Mouse (Mus musculus) midbrain, embryonic 12.5 days (tissue): Measurements from ENCODE around the gene Bcl2l2. TPM values are rescaled to one million over a fixed set of nuclear protein-coding genes. Genes with fewer than 3 reads are reported as not detected.

Source experiments
- ATAC-seq: fragments of 200-750 bp; cut with Nextera tagmentation; 2 replicates; pipeline ENCODE4 v1.8.0; 2017; ENCODE audit warnings: low read depth, moderate TSS enrichment, moderate library complexity; ENCODE audit not compliant: low FRiP score
- H3K27ac ChIP-seq: fragments of 300-500 bp; sonication (generic); replicated peaks from 2 replicates; pipeline ENCODE4 v1.5.1; 2016; ENCODE audit warnings: mild to moderate bottlenecking
- H3K27me3 ChIP-seq: fragments of 300-500 bp; sonication (generic); 2 replicates; pipeline ENCODE4 v1.6.1; 2016; ENCODE audit warnings: mild to moderate bottlenecking
- H3K36me3 ChIP-seq: fragments of 300-500 bp; sonication (generic); 2 replicates; pipeline ENCODE4 v1.6.1; 2016
- H3K4me1 ChIP-seq: fragments of 300-500 bp; sonication (generic); 2 replicates; pipeline ENCODE4 v1.6.1; 2016
- H3K4me2 ChIP-seq: fragments of 300-500 bp; sonication (generic); replicated peaks from 2 replicates; pipeline ENCODE4 v1.6.1; 2016; ENCODE audit warnings: mild to moderate bottlenecking, moderate library complexity
- H3K4me3 ChIP-seq: fragments of 300-500 bp; sonication (generic); 2 replicates; pipeline ENCODE4 v1.5.1; 2016; ENCODE audit warnings: mild to moderate bottlenecking
- H3K9ac ChIP-seq: fragments of 300-500 bp; sonication (generic); replicated peaks from 2 replicates; pipeline ENCODE4 v1.6.1; 2016; ENCODE audit warnings: mild to moderate bottlenecking, moderate library complexity
- H3K9me3 ChIP-seq: fragments of 300-500 bp; sonication (generic); 2 replicates; pipeline ENCODE4 v1.6.1; 2016; ENCODE audit warnings: mild to moderate bottlenecking
- WGBS: fragments of 180-500 bp; shearing (Covaris S2); methylation state at CpG from one replicate; pipeline ENCODE4 v1.1.7; 2016; 5-methylcytosine and 5-hydroxymethylcytosine counted together
- polyA plus RNA-seq: library from polyadenylated mRNA; unstranded; fragments of >200 nt; fragmentation: Nextera tagmentation; extraction: Ambion mirVana; gene quantifications from 2 replicates; pipeline ENCODE4 v1.2.1, GENCODE M21; 2016

The Bcl2l2 gene
- polyA plus RNA-seq, 1 experiment from 2014 or later: 2.7 TPM

DNA sequence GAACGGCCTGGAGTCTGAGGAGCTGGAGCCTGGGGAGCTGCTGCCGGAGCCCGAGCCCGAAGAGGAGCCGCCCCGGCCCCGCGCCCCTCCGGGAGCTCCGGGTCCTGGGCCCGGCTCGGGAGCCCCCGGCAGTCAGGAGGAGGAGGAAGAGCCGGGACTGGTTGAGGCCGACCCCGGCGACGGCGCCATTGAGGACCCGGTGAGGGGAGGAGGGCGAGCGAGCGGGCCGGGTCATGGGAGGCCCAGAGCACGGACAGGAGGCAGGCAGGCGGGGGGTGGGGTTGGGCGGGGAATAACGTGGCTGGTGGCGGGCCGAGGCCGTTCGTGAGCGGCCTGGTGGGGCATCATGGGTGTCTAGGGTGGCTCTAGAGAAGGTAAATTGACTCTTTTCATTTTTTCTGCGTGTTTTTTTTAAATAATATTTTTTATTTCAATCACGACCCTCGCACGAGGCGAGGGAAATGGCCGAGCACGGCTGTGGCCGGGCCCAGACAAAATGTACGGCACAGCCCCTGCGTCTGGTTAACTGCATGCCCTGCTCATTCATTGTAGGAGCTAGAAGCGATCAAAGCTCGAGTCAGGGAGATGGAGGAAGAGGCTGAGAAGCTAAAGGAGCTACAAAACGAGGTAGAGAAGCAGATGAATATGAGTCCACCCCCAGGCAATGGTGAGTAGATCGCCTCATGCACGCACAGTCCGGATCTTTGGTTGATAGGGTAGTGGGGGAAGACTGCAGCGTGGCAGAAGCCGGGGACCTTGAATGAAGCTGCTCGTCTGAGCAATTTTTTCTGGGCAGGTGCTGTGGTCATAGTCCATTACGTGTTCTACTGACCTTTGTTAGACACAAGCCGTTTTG is 11.3 kb downstream of the Bcl2l2 start:
- Histone ChIP-seq H3K27me3 (no peaks in the 10 kb centered on the region), H3K27ac (peak overlapping the region; percentile 93), H3K9ac (peak overlapping the region; percentile 100), H3K4me2 (peak overlapping the region; percentile 74), H3K4me1 (peaks cover 22% of the 10 kb centered on the region), H3K4me3 (peak overlapping the region; percentile 98), H3K9me3 (no peaks in the 10 kb centered on the region), H3K36me3 (peaks cover 30% of the 10 kb centered on the region)
- under 1% methylated on average over 50 of the region's 54 CpGs for WGBS
- peak; percentile 59 for ATAC-seq

DNA sequence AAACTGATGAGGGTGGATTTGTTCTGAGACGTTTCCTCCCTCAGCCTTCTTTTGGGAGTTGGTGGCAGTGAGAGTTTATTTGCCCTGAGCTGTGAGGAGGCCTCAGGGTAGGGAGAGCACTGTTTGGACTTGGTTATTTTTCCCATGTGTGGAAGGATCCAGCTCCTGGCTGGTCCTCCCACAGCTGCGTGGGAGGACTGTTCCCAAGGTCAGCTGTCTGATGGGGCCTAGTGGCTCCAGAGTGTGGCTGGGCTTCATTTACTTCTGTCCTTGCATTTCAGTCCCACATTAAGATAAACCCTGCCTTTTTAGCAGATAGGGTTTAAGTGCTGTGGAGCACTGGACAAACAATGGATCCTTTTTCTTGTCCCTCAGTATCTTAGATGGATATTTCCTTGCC is 14.3 kb downstream of the Bcl2l2 start:
- Histone ChIP-seq H3K27ac (0 out of 2 replicates have a peak overlapping the region, but pooled peaks have one; percentile 1), H3K27me3 (no peaks in the 10 kb centered on the region), H3K36me3 (peaks cover 30% of the 10 kb centered on the region), H3K4me2 (no peak overlapping the region), H3K9ac (peak overlapping the region; percentile 8; the same call in 1 of the 2 replicates), H3K4me3 (no peak overlapping the region), H3K4me1 (peaks cover 22% of the 10 kb centered on the region), H3K9me3 (no peaks in the 10 kb centered on the region)
- 69% methylated on average over 2 of the region's 2 CpGs for WGBS
- no peak for ATAC-seq

DNA sequence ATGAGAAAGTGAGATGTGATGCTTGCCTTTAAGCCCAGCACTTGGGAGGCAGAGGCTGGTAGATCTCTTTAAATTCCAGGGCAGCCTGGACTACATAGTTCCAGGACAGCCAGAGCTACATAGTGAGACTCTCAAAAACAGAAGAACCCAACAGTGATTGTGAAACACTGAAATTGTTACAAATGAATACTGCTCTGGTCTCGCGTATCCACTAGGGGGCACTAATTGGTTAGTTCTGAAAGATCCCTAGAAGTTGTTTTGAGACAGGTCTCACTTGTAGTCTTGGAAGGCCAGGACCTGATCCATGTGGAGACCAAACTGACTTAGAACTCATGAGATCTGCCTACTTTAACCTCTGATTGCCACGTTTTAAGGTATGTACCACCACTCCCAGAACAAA is 17.2 kb downstream of the Bcl2l2 start:
- Histone ChIP-seq H3K27me3 (no peaks in the 10 kb centered on the region), H3K36me3 (peaks cover 35% of the 10 kb centered on the region), H3K9ac (no peak overlapping the region), H3K4me3 (no peak overlapping the region), H3K9me3 (no peaks in the 10 kb centered on the region), H3K27ac (peak overlapping the region; percentile 58; the same call in 1 of the 2 replicates), H3K4me2 (no peak overlapping the region), H3K4me1 (peaks cover 16% of the 10 kb centered on the region)
- 0% methylated on average over 3 of the region's 3 CpGs for WGBS
- ATAC-seq: peak; percentile 36; the same call in 1 of the 2 replicates

DNA sequence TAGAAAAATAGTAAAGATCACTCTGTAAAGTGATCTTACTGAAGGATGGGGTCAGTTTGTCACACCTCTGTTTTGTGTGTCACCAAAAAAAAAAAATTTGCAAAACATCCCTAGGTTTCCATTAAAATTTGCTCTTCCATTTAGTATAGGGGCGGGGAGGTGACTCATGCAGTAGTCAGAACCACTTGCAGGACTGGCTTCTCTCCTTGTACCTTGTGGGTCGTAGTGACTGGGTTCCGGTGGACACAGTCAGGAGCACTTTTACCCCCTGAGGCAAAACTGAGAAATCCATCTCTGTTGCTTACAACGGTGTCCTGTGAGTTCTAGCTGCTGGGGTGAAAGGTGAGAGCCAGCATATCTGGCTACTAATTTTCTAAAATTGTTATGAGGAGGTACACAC is 20.5 kb downstream of the Bcl2l2 start:
- ATAC-seq: no peak
- H3K9ac ChIP-seq: no peak overlapping the region
- H3K4me2 ChIP-seq: no peak overlapping the region
- H3K36me3 ChIP-seq: peaks cover 33% of the 10 kb centered on the region
- WGBS: 93% methylated on average over 4 of the region's 4 CpGs
- no peaks in the 10 kb centered on the region for H3K4me1 ChIP-seq
- H3K27ac ChIP-seq: no peak overlapping the region
- no peak overlapping the region for H3K4me3 ChIP-seq
- no peaks in the 10 kb centered on the region for H3K9me3 ChIP-seq
- no peaks in the 10 kb centered on the region for H3K27me3 ChIP-seq

DNA sequence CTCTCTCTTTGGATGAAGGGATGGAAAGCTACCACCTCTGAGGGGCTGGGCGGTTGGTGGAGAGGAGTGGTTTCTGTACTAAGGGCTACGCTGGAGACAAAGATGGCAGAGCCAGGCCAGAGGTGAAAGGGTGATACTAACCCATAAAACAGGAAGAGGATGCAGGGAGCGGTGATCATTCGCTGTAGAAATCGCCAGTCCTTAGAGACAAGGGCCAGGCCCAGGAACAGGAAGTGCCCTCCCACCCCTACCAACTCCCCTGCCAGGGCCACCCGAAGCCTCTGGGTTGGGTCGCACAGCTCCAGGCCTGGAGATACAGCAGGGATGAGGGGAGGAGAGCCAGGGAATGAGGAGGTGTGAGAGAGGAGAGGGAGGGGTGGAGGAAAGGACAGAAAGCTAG is 25.5 kb downstream of the Bcl2l2 start:
- ATAC-seq: no peak
- Histone ChIP-seq H3K9me3 (no peaks in the 10 kb centered on the region), H3K9ac (no peak overlapping the region), H3K27ac (no peak overlapping the region), H3K36me3 (peaks cover 55% of the 10 kb centered on the region), H3K4me1 (peaks cover 20% of the 10 kb centered on the region), H3K4me3 (no peak overlapping the region), H3K4me2 (no peak overlapping the region), H3K27me3 (no peaks in the 10 kb centered on the region)
- WGBS: 94% methylated on average over 7 of the region's 7 CpGs

DNA sequence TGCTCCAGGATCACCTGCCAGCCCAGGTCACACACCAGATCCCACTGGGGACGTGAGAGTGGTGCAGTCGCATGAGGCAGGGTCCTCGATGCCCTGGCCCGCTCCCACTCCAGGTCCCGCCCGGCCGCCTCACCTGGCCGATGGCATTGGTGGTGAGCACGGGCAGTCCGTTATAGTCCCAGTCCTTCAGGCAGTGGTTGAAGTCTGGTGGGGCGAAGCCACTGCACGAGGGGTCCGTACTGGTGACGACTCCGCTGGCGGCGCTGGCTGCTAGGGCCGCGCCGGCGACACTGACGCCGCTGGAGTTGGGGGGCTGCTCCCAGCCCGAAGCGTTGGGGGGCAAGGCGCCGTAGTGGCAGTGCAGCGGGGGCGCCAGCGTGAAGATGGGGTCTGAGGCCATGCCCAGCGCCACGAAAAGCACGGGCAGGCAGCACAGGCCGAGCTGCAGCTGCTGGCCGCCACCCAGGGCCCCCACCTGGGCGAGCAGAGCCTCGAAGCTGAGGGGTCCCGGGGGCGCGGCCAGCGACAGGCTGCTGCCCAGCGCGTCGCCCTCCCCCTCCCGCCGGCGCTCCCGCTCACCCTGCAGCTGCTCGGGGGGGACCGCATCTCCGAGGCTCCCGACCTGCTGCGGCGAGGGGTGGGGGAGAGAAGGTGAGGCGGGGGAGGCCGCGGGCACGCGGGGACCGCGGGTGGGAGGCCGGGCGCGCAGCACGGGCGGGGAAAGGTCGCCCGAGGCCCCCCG is 29.1 kb downstream of the Bcl2l2 start:
- H3K4me2 ChIP-seq: peak overlapping the region; percentile 99
- peak overlapping the region; percentile 86 for H3K27ac ChIP-seq
- H3K27me3 ChIP-seq: no peaks in the 10 kb centered on the region
- peaks cover 20% of the 10 kb centered on the region for H3K4me1 ChIP-seq
- no peaks in the 10 kb centered on the region for H3K9me3 ChIP-seq
- H3K36me3 ChIP-seq: peaks cover 51% of the 10 kb centered on the region
- peak overlapping the region; percentile 98 for H3K9ac ChIP-seq
- peak overlapping the region; percentile 97 for H3K4me3 ChIP-seq
- peak; percentile 75 for ATAC-seq
- 2% methylated on average over 62 of the region's 69 CpGs for WGBS

DNA sequence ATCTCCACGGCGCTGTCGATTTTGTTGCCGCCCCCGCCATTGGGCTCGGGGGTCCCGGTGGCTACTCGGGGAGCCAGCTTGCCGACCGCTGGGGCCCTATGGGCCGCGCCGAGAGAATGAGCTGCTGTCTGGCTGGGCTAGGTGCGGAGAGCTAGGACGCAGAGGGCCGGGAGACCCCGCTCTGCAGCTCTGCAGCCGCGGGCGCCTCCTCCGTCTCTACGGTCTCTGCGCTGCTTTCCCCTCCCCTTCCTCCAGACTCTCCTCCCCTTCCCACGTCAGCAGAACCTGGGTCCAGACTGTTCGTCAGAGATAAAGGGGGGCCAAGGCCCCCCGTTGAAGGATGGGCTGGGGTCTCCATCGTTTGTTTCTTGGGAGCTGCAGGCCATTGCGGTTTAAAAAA is 29.7 kb downstream of the Bcl2l2 start, which contains the start of gene Slc22a17:
TSS of gene Slc22a17 (minus strand) at position 247 of the 400 bp plus-strand sequence.
- Histone ChIP-seq H3K27me3 (no peaks in the 10 kb centered on the region), H3K4me3 (peak within 1 kb of the TSS; percentile 97), H3K4me2 (peak within 1 kb of the TSS; percentile 99), H3K4me1 (peaks cover 20% of the 10 kb centered on the region), H3K36me3 (peaks cover 49% of the 10 kb centered on the region), H3K27ac (peak within 1 kb of the TSS; percentile 86), H3K9me3 (no peaks in the 10 kb centered on the region), H3K9ac (peak within 1 kb of the TSS; percentile 98)
- ATAC-seq: peak; percentile 96
- 0% methylated on average over 28 of the region's 28 CpGs for WGBS

DNA sequence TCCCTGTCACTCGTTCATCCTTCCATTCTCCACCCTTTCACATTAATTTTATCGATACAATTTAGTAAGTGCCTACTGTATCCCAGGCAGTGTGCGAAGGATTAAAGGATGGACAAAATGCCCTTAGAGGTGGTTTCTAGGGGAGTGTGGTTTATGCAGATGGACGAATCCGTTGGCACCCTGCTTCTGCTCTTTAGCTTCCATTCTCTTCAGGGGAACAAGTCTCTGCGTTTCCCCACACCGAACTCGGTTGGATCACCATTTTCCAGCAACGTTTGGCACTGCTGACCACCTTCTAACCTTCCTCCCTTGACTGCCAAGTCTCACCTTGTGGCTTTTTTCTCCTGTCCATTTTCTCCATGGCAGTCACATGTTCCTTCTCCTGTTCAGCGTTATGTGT is 30.2 kb downstream of the Bcl2l2 start:
- H3K4me3 ChIP-seq: peak overlapping the region; percentile 97
- peaks cover 47% of the 10 kb centered on the region for H3K36me3 ChIP-seq
- whole genome bisulfite sequencing: 22% methylated on average over 10 of the region's 10 CpGs
- peak overlapping the region; percentile 98; the same call in 1 of the 2 replicates for H3K9ac ChIP-seq
- peak overlapping the region; percentile 86 for H3K27ac ChIP-seq
- no peaks in the 10 kb centered on the region for H3K27me3 ChIP-seq
- H3K4me2 ChIP-seq: peak overlapping the region; percentile 99
- ATAC-seq: peak; percentile 16; the same call in 1 of the 2 replicates
- peaks cover 20% of the 10 kb centered on the region for H3K4me1 ChIP-seq
- no peaks in the 10 kb centered on the region for H3K9me3 ChIP-seq

DNA sequence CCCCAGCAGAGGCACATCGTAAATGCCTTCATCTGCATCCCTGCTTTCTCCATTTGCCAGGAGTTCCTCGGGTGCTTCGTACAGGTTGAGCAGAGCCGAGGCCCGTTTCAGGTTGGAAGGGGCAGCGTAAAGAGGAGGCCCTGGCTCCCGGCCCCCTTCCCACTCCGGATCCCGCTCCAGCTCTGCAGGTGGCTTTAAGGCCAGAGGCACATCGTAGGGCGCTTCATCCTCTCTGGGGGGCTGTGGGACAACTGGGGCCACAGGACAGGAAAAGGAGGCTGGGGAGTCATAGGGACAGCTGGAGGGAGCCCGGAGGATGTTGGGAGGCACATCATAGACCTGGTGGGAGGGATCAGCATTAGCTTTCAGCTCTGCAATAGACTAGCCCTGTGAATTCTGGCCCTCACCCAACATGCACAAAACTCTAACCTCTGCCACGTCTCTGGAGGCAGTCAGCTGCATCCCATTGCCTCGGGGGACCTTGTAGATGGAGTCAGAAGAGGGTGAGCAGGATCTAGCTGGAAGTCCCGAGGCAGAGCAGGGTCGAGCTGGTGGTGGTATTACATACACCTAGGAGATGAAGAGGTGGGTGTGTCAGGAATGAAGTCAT is 37.0 kb downstream of the Bcl2l2 start:
- Histone ChIP-seq H3K4me3 (no peak overlapping the region), H3K9ac (no peak overlapping the region), H3K27ac (no peak overlapping the region), H3K9me3 (peaks cover 19% of the 10 kb centered on the region), H3K27me3 (no peaks in the 10 kb centered on the region), H3K36me3 (peaks cover 62% of the 10 kb centered on the region), H3K4me1 (peaks cover 16% of the 10 kb centered on the region), H3K4me2 (no peak overlapping the region)
- no peak for ATAC-seq
- WGBS: 95% methylated on average over 16 of the region's 16 CpGs

DNA sequence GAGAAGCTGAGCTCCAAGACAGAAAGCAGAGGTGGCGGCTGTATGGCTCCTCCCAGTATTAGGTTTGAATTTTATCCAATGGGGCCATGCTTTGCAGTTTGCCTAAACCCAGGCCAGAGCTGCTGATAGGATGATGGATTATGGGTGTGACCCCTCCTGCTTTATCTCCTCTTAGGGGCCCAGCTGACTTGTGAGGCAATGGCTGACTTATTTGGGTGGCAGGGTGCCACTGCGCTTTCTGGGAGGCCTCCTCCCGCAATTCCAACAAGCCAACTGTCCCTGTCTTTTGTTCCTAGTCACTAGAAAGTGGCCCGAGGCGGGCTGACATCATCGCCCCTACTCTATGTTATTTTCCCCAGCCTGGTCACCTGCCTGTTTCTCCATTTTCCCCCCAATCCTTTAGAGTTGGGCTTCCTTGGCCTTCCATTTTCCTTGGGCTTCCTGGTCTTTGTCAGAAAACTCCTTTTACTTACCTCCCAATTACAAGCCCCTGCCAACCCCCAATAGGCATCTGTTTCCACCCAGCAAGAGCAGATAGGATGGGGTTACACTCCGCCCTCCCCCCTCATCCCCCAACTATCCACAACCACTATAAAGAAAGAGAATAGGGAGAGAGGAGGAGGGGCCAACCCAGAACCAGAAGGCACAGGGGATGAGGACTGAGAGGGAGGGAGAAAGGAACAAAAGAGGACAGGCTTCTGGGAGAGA is 41.6 kb downstream of the Bcl2l2 start:
- Histone ChIP-seq H3K27ac (peak overlapping the region; percentile 98), H3K9ac (peak overlapping the region; percentile 78), H3K4me3 (peak overlapping the region; percentile 53), H3K9me3 (peaks cover 19% of the 10 kb centered on the region), H3K4me1 (peaks cover 38% of the 10 kb centered on the region), H3K4me2 (peak overlapping the region; percentile 89), H3K36me3 (peaks cover 26% of the 10 kb centered on the region), H3K27me3 (peaks cover 4% of the 10 kb centered on the region; the same call in 1 of the 2 replicates)
- ATAC-seq: peak; percentile 63
- 6% methylated on average over 7 of the region's 7 CpGs for WGBS
